Mouse (Mus musculus) MEL (cell line): ENCODE results near the gene Cgrrf1. TPM values are rescaled to one million over a fixed set of nuclear protein-coding genes. Genes with fewer than 3 reads are reported as not detected.

Experiments
- DNase-seq: peaks from one replicate; pipeline ENCODE4 v3.0.0; 2011; ENCODE audit warnings: low read depth, low spot score
- H3K27ac ChIP-seq: 2 replicates; pipeline ENCODE4 v1.5.1; 2012; ENCODE audit warnings: low read depth, mild to moderate bottlenecking, control low read depth, low read length, moderate library complexity; ENCODE audit not compliant: control insufficient read depth
- H3K27me3 ChIP-seq, 2 experiments: fragments of 150-350 bp in 1 of 2; sonication (generic) in 1 of 2; 2 replicates each; pipeline ENCODE4 v1.6.1; 2012; ENCODE audit warnings: low read length in 2 of 2, mild to moderate bottlenecking in 2 of 2, improper control_type of control experiment in 1 of 2, moderate library complexity in 1 of 2; ENCODE audit not compliant: insufficient read depth in 2 of 2, control insufficient read depth in 1 of 2
- H3K36me3 ChIP-seq, 2 experiments: 2 replicates each; pipeline ENCODE4 v1.6.1; 2012 to 2014; ENCODE audit warnings: low read length in 2 of 2, improper control_type of control experiment in 1 of 2, inconsistent platforms in 1 of 2, mild to moderate bottlenecking in 1 of 2; ENCODE audit not compliant: insufficient read depth in 2 of 2, control insufficient read depth in 1 of 2
- H3K4me1 ChIP-seq, 2 experiments: fragments of 150-350 bp in 1 of 2; sonication (generic) in 1 of 2; 2 replicates each; pipeline ENCODE4 v1.6.1; 2012; ENCODE audit warnings: low read length in 2 of 2, improper control_type of control experiment in 1 of 2, mild to moderate bottlenecking in 1 of 2; ENCODE audit not compliant: insufficient read depth in 2 of 2, control insufficient read depth in 1 of 2
- H3K4me3 ChIP-seq, 2 experiments: fragments of 150-350 bp in 1 of 2; sonication (generic) in 1 of 2; 2 replicates each; pipeline ENCODE4 v1.5.1; 2012; ENCODE audit warnings: low read depth in 2 of 2, low read length in 2 of 2, mild to moderate bottlenecking in 2 of 2, moderate library complexity in 2 of 2, control low read depth in 1 of 2, improper control_type of control experiment in 1 of 2; ENCODE audit not compliant: control insufficient read depth in 1 of 2, insufficient read depth in 1 of 2
- H3K79me2 ChIP-seq: 2 replicates; pipeline ENCODE4 v1.6.1; 2012; ENCODE audit warnings: mild to moderate bottlenecking, low read length, moderate library complexity; ENCODE audit not compliant: control insufficient read depth, poor library complexity, insufficient read depth
- H3K9ac ChIP-seq: 2 replicates; pipeline ENCODE4 v1.6.1; 2012; ENCODE audit warnings: low read depth, mild to moderate bottlenecking, control low read depth, low read length, moderate library complexity; ENCODE audit not compliant: control insufficient read depth, poor library complexity, severe bottlenecking
- H3K9me3 ChIP-seq: fragments of 150-350 bp; sonication (generic); replicated peaks from 2 replicates; pipeline ENCODE4 v1.6.1; 2012; ENCODE audit warnings: mild to moderate bottlenecking, low read length, improper control_type of control experiment, moderate library complexity; ENCODE audit not compliant: insufficient read depth
- MAX ChIP-seq: IDR thresholded peaks from 2 replicates; pipeline ENCODE4 v1.6.1; 2011; ENCODE audit warnings: low read length, improper control_type of control experiment
- MAZ ChIP-seq: IDR thresholded peaks from 2 replicates; pipeline ENCODE4 v1.6.1; 2012; ENCODE audit warnings: low read depth, mild to moderate bottlenecking, inconsistent platforms, low read length, improper control_type of control experiment
- MEF2A ChIP-seq: IDR thresholded peaks from 2 replicates; pipeline ENCODE4 v1.6.1; 2014; ENCODE audit warnings: low read depth, mild to moderate bottlenecking, inconsistent platforms, low read length, improper control_type of control experiment; ENCODE audit not compliant: poor library complexity, insufficient replicate concordance, severe bottlenecking; ENCODE audit errors: extremely low read depth
- MXI1 ChIP-seq: IDR thresholded peaks from 2 replicates; pipeline ENCODE4 v1.6.1; 2011; ENCODE audit warnings: mild to moderate bottlenecking, low read depth, low read length, improper control_type of control experiment
- MYC ChIP-seq: IDR thresholded peaks from 2 replicates; pipeline ENCODE4 v1.6.1; 2011; ENCODE audit warnings: low read depth, mild to moderate bottlenecking, low read length, improper control_type of control experiment, moderate library complexity
- NRF1 ChIP-seq: IDR thresholded peaks from 2 replicates; pipeline ENCODE4 v1.6.1; 2014; ENCODE audit warnings: low read depth, mild to moderate bottlenecking, inconsistent platforms, low read length, improper control_type of control experiment, moderate library complexity; ENCODE audit not compliant: poor library complexity, insufficient read depth, severe bottlenecking
- POLR2AphosphoS2 ChIP-seq: IDR thresholded peaks from 2 replicates; pipeline ENCODE4 v1.6.1; 2011; ENCODE audit warnings: low read length, improper control_type of control experiment
- POLR2AphosphoS5 ChIP-seq: IDR thresholded peaks from 2 replicates; pipeline ENCODE4 v1.6.1; 2012; ENCODE audit warnings: low read depth, borderline replicate concordance, mild to moderate bottlenecking, inconsistent platforms, low read length, moderate library complexity, mixed read lengths
- RCOR1 ChIP-seq: IDR thresholded peaks from 2 replicates; pipeline ENCODE4 v1.6.1; 2012; ENCODE audit warnings: low read depth, mild to moderate bottlenecking, inconsistent platforms, low read length, improper control_type of control experiment
- TBP ChIP-seq: IDR thresholded peaks from 2 replicates; pipeline ENCODE4 v1.8.0; 2011; ENCODE audit warnings: low read depth, low read length, improper control_type of control experiment
- ZKSCAN1 ChIP-seq: IDR thresholded peaks from 2 replicates; pipeline ENCODE4 v1.6.1; 2012; ENCODE audit warnings: low read depth, mild to moderate bottlenecking, inconsistent platforms, low read length, improper control_type of control experiment, moderate library complexity
- ZNF384 ChIP-seq: IDR thresholded peaks from 2 replicates; pipeline ENCODE4 v1.6.1; 2012; ENCODE audit warnings: low read depth, mild to moderate bottlenecking, inconsistent platforms, low read length, improper control_type of control experiment
- polyA plus RNA-seq, 2 experiments: library from polyadenylated mRNA; stranded (reverse) in 1 of 2; unstranded in 1 of 2; fragments of >175 nt in 1 of 2; fragments of >200 nt in 1 of 2; gene quantifications; 2 replicates each; pipeline versions ENCODE4 v1.2.1 to v1.2.4; 2012; ENCODE audit warnings: low replicate concordance in 2 of 2, low read depth in 1 of 2; ENCODE audit not compliant: insufficient read length in 2 of 2, insufficient read depth in 1 of 2, missing spikeins in 1 of 2
- total RNA-seq: library from RNA; depleted of rRNA; stranded (reverse); fragments of 300-350 nt; gene quantifications from 2 replicates; pipeline ENCODE4 v1.2.3, GENCODE M21; 2012; rRNA removed

The Cgrrf1 gene
- total and polyA plus RNA-seq, 3 experiments: 18.3 to 26.2 TPM; not detected in 1

DNA sequence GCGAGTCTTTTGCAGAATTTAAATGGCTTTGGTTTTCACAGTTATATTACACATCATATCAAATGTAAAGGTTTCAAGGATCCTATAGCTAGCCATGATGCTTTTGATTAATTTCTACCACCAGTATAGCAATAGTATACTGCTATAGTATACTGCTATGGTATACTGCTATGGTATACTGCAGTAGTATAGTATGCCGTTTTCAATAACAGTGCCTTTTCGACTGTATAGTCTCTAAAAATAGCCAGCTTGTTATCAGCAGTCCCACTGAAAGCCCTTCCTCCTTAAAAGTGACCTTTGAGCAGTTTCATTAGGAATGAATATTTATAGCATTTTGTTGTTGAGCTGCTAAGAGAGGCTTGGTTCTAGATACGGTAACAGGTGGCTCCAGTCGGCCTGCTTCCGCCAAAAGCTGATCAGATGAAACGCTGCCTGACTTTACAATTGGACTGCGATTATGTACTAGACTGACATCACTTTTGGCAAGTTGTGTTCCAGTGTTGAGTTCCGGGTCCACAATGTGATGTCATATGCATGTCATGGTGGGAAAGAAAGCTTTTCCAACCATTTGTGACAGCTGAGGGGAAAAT is 70.7 kb downstream of the Cgrrf1 start:
- Histone ChIP-seq H3K9ac (no peak overlapping the region), H3K36me3 (no peaks in the 10 kb centered on the region), H3K4me1 (no peaks in the 10 kb centered on the region), H3K4me3 (no peak overlapping the region), H3K27me3 (no peaks in the 10 kb centered on the region; a peak in 2 of 4 replicates), H3K9me3 (no peaks in the 10 kb centered on the region), H3K27ac (no peak overlapping the region), H3K79me2 (no peaks in the 10 kb centered on the region)
- TF ChIP-seq MEF2A (no peak), ZKSCAN1 (no peak), TBP (no peak), MYC (no peak), POLR2AphosphoS2 (no peak), MAZ (no peak), RCOR1 (no peak), POLR2AphosphoS5 (no peak), MAX (no peak), MXI1 (no peak), NRF1 (no peak), ZNF384 (no peak)
- DNase-seq: no peak

Other genes with a start within 250 kb of the Cgrrf1 start
- gene Cdkn3, start 71.6 kb upstream of the Cgrrf1 start, total RNA-seq: 15.7 and 17.6 TPM in 2 replicates
- 10 to 100 TPM in 1 of 2 experiments, not detected in 1; 19.6 TPM for gene Cdkn3, start 71.6 kb upstream of the Cgrrf1 start, polyA plus RNA-seq
- 49.3 and 50.6 TPM in 2 replicates for gene Cnih1, start 43.7 kb upstream of the Cgrrf1 start, total RNA-seq
- 100 to 1,000 TPM in 1 of 2 experiments, not detected in 1; 155 TPM for gene Cnih1, start 43.7 kb upstream of the Cgrrf1 start, polyA plus RNA-seq
- gene Gmfb, start 9.9 kb upstream of the Cgrrf1 start, total RNA-seq: 53.0 and 59.6 TPM in 2 replicates
- gene Gmfb, start 9.9 kb upstream of the Cgrrf1 start, polyA plus RNA-seq: 10 to 100 TPM in 1 of 2 experiments, not detected in 1; 55.6 TPM
- 0.04 and 0.10 TPM in 2 replicates for gene Samd4, start 50.7 kb downstream of the Cgrrf1 start, total RNA-seq
- under 1 TPM in 1 of 2 experiments, not detected in 1; 0.08 TPM for gene Samd4, start 50.7 kb downstream of the Cgrrf1 start, polyA plus RNA-seq